Mouse (Mus musculus) brain, adult 2 months (tissue): ENCODE results near the gene Slc19a1.

Experiments used
- DNase-seq: peaks from one replicate; pipeline ENCODE4 v3.0.0; 2011; ENCODE audit warnings: low read depth, low spot score

The Slc19a1 gene

GRCm38 (mm10) chr10:77032591-77033322, 716 bp downstream of the Slc19a1 start:
- peak; percentile 98 for DNase-seq

GRCm38 (mm10) chr10:77033323-77034025, 1.4 kb downstream of the Slc19a1 start:
- peak; percentile 77 for DNase-seq

GRCm38 (mm10) chr10:77035487-77035886, 3.4 kb downstream of the Slc19a1 start:
- DNase-seq: peak; percentile 88

GRCm38 (mm10) chr10:77038579-77039174, 6.6 kb downstream of the Slc19a1 start:
- no peak for DNase-seq

GRCm38 (mm10) chr10:77048196-77048595, 16.2 kb downstream of the Slc19a1 start:
- no peak for DNase-seq

- no peak for DNase-seq
Observed at GRCm38 (mm10) chr10:77048606-77049005, 16.6 kb downstream of the Slc19a1 start.

GRCm38 (mm10) chr10:77056768-77057167, 24.7 kb downstream of the Slc19a1 start:
- no peak for DNase-seq

GRCm38 (mm10) chr10:77061426-77061825, 29.4 kb downstream of the Slc19a1 start:
- no peak for DNase-seq

- DNase-seq: peak; percentile 24
Observed at GRCm38 (mm10) chr10:77062393-77063010, 30.5 kb downstream of the Slc19a1 start.

- DNase-seq: no peak
Observed at GRCm38 (mm10) chr10:77064239-77064638, 32.2 kb downstream of the Slc19a1 start.

GRCm38 (mm10) chr10:77064659-77065058, 32.6 kb downstream of the Slc19a1 start:
- no peak for DNase-seq

- DNase-seq: no peak
Observed at GRCm38 (mm10) chr10:77068469-77068868, 36.4 kb downstream of the Slc19a1 start.

GRCm38 (mm10) chr10:77070072-77070471, 38.0 kb downstream of the Slc19a1 start:
- DNase-seq: peak; percentile 82

- peak; percentile 85 for DNase-seq
Observed at GRCm38 (mm10) chr10:77074276-77074974, 42.4 kb downstream of the Slc19a1 start.

- no peak for DNase-seq
Observed at GRCm38 (mm10) chr10:77078456-77078855, 46.4 kb downstream of the Slc19a1 start.

- DNase-seq: no peak
Observed at GRCm38 (mm10) chr10:77078961-77079360, 46.9 kb downstream of the Slc19a1 start.

GRCm38 (mm10) chr10:77082453-77082852, 50.4 kb downstream of the Slc19a1 start:
- DNase-seq: peak; percentile 90

GRCm38 (mm10) chr10:77082921-77083320, 50.9 kb downstream of the Slc19a1 start:
- peak; percentile 76 for DNase-seq

GRCm38 (mm10) chr10:77084568-77084967, 52.5 kb downstream of the Slc19a1 start:
- no peak for DNase-seq

- peak; percentile 16 for DNase-seq
Observed at GRCm38 (mm10) chr10:77089336-77089735, 57.3 kb downstream of the Slc19a1 start.

GRCm38 (mm10) chr10:77090063-77090462, 58.0 kb downstream of the Slc19a1 start:
- DNase-seq: no peak
